ENCODE assay signal across 7 mouse cellular contexts in the genomic region with DNA sequence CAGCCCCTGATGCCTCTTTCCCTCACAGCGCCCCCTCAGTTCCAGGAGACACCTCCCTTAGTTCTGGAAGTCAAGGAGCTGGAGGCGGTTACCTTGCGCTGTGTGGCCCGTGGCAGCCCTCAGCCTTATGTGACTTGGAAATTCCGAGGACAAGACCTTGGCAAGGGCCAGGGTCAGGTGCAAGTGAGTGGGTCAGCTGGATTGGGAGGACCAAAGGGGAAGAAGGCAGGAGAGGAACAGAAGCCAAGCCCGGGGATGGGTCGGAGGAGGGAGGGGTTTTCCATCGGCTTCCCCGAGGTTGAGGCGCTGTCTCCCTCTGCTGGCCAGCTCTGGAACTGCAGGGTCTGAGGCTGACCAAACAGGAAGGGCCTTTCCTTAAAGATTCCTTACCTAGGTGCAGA. TPM values are rescaled to one million over a fixed set of nuclear protein-coding genes. Genes with fewer than 3 reads are reported as not detected.
DNase-seq lines count a peak whose midpoint lies in the region; ATAC-seq and TF ChIP-seq lines count a peak whose summit lies in the region.

No protein-coding gene starts in this region.

- H3K27ac ChIP-seq in embryonic facial prominence, embryonic 12.5 days, result no peak overlapping the region
- H3K27ac ChIP-seq in kidney, adult 2 months (ENCODE audit: insufficient read depth, low read depth, low read length), result no peak overlapping the region
- no peak overlapping the region for H3K27ac ChIP-seq in limb, embryonic 12.5 days
- no peak overlapping the region for H3K27ac ChIP-seq in midbrain, embryonic 14.5 days (replicated peaks; ENCODE audit: low read depth, low read length)

- 13% methylated on average over 10 of the region's 10 CpGs for WGBS in embryonic facial prominence, embryonic 12.5 days
- WGBS in kidney, adult 2 months, result 7% methylated on average over 10 of the region's 10 CpGs
- WGBS in limb, embryonic 12.5 days, result 13% methylated on average over 10 of the region's 10 CpGs
- 12% methylated on average over 10 of the region's 10 CpGs for WGBS in midbrain, embryonic 14.5 days

- peaks cover 54% of the 10 kb centered on the region for H3K36me3 ChIP-seq in embryonic facial prominence, embryonic 12.5 days
- no peaks in the 10 kb centered on the region for H3K36me3 ChIP-seq in kidney, adult 2 months (ENCODE audit: control insufficient read depth, insufficient read depth, low read length)
- H3K36me3 ChIP-seq in limb, embryonic 12.5 days, result peaks cover 81% of the 10 kb centered on the region
- H3K36me3 ChIP-seq in midbrain, embryonic 14.5 days (ENCODE audit: control insufficient read depth, insufficient read depth, low read length), result peaks cover 57% of the 10 kb centered on the region

- no peaks in the 10 kb centered on the region for H3K9me3 ChIP-seq in embryonic facial prominence, embryonic 12.5 days
- no peaks in the 10 kb centered on the region for H3K9me3 ChIP-seq in limb, embryonic 12.5 days
- no peaks in the 10 kb centered on the region for H3K9me3 ChIP-seq in midbrain, embryonic 14.5 days (ENCODE audit: control insufficient read depth, low read length)

- DNase-seq in adrenal gland, postnatal 10 days, result peak; percentile 95
- peak; percentile 92 for DNase-seq in heart, adult 8-10 months (ENCODE audit: low spot score)
- DNase-seq in kidney, adult 2 months, result peak; percentile 88
- DNase-seq in midbrain, embryonic 14.5 days, result peak; percentile 90
- DNase-seq in spleen, adult 12 weeks (ENCODE audit: low spot score), result peak; percentile 60

- H3K4me3 ChIP-seq in embryonic facial prominence, embryonic 12.5 days, result peak overlapping the region; percentile 20; the same call in 1 of the 2 replicates
- peak overlapping the region; percentile 38 for H3K4me3 ChIP-seq in kidney, adult 2 months (ENCODE audit: insufficient read depth, low read depth, low read length)
- peak overlapping the region; percentile 22; the same call in 1 of the 2 replicates for H3K4me3 ChIP-seq in limb, embryonic 12.5 days (replicated peaks)
- no peak overlapping the region for H3K4me3 ChIP-seq in midbrain, embryonic 14.5 days (replicated peaks; ENCODE audit: low read depth, low read length)

- 0 out of 2 replicates have a peak, but pooled peaks have one; percentile 18 for ATAC-seq in embryonic facial prominence, embryonic 12.5 days (ENCODE audit: insufficient number of reproducible peaks, insufficient read depth, low FRiP score, low TSS enrichment)
- ATAC-seq in limb, embryonic 12.5 days (ENCODE audit: insufficient number of reproducible peaks, insufficient read depth, low FRiP score, low TSS enrichment, low read depth), result peak; percentile 21; the same call in 1 of the 2 replicates
- ATAC-seq in midbrain, embryonic 14.5 days (ENCODE audit: low FRiP score, low TSS enrichment), result peak; percentile 47

- H3K27me3 ChIP-seq in embryonic facial prominence, embryonic 12.5 days, result no peaks in the 10 kb centered on the region
- no peaks in the 10 kb centered on the region for H3K27me3 ChIP-seq in kidney, adult 2 months (replicated peaks; ENCODE audit: control insufficient read depth, insufficient read depth, low read length)
- no peaks in the 10 kb centered on the region for H3K27me3 ChIP-seq in limb, embryonic 12.5 days
- H3K27me3 ChIP-seq in midbrain, embryonic 14.5 days (ENCODE audit: control insufficient read depth, insufficient read depth, low read length), result no peaks in the 10 kb centered on the region

- TF ChIP-seq CTCF in kidney, adult 2 months (conservative IDR thresholded peaks at IDR 0.05; ENCODE audit: insufficient read depth, insufficient read length, low read depth, low read length), result peak; percentile 95

- peak overlapping the region; percentile 36; the same call in 1 of the 2 replicates for H3K4me2 ChIP-seq in embryonic facial prominence, embryonic 12.5 days (replicated peaks)
- peak overlapping the region; percentile 49 for H3K4me2 ChIP-seq in limb, embryonic 12.5 days
- peak overlapping the region; percentile 42 for H3K4me2 ChIP-seq in midbrain, embryonic 14.5 days (ENCODE audit: low read length)

- peaks cover 25% of the 10 kb centered on the region for H3K4me1 ChIP-seq in embryonic facial prominence, embryonic 12.5 days
- no peaks in the 10 kb centered on the region for H3K4me1 ChIP-seq in kidney, adult 2 months (ENCODE audit: control insufficient read depth, insufficient read depth, low read length)
- H3K4me1 ChIP-seq in limb, embryonic 12.5 days (replicated peaks), result peaks cover 22% of the 10 kb centered on the region
- peaks cover 37% of the 10 kb centered on the region for H3K4me1 ChIP-seq in midbrain, embryonic 14.5 days (ENCODE audit: control insufficient read depth, insufficient read depth, low read length)

- no peak overlapping the region for H3K9ac ChIP-seq in embryonic facial prominence, embryonic 12.5 days
- H3K9ac ChIP-seq in limb, embryonic 12.5 days (replicated peaks), result no peak overlapping the region
- no peak overlapping the region; the same call in 1 of the 2 replicates for H3K9ac ChIP-seq in midbrain, embryonic 14.5 days (replicated peaks; ENCODE audit: low read length)

- no peak for TF ChIP-seq POLR2A in kidney, adult 2 months (IDR thresholded peaks at IDR 0.05; ENCODE audit: low read depth, low read length)

RNA-seq across cellular contexts. Expression of gene Igsf9, which starts 8.7 kb away (rescaled TPM):
- 1 to 10 TPM; 2.5 to 4.8 TPM for total RNA-seq in adrenal gland, postnatal 10 days (2021)
- polyA plus RNA-seq in embryonic facial prominence, embryonic 12.5 days (2016; fragmentation: Nextera tagmentation; extraction: Ambion mirVana), result 79.5 and 84.3 TPM in 2 replicates
- total RNA-seq in heart, adult 8-10 months (2022), result under 1 TPM; 0.12 to 0.87 (median 0.78) TPM
- polyA plus RNA-seq in kidney, adult 2 months (2012; rRNA removed), result 15.4 and 20.7 TPM in 2 replicates
- polyA plus RNA-seq in limb, embryonic 12.5 days (2016; fragmentation: Nextera tagmentation; extraction: Ambion mirVana), result 69.7 and 70.5 TPM in 2 replicates
- 49.6 and 52.6 TPM in 2 replicates for polyA plus RNA-seq in midbrain, embryonic 14.5 days (2014; fragmentation: Nextera tagmentation; extraction: Ambion mirVana)

RNA-seq across cellular contexts. Expression of gene Tagln2, which starts 9.6 kb away (rescaled TPM):
- total RNA-seq in adrenal gland, postnatal 10 days (2021), result 100 to 1,000 TPM; 120 to 138 TPM
- 80.2 and 80.4 TPM in 2 replicates for polyA plus RNA-seq in embryonic facial prominence, embryonic 12.5 days (2016; fragmentation: Nextera tagmentation; extraction: Ambion mirVana)
- total RNA-seq in heart, adult 8-10 months (2022), result 10 to 100 TPM; 37.8 to 77.3 (median 50.1) TPM
- polyA plus RNA-seq in kidney, adult 2 months (2012; rRNA removed), result 202 and 286 TPM in 2 replicates
- polyA plus RNA-seq in limb, embryonic 12.5 days (2016; fragmentation: Nextera tagmentation; extraction: Ambion mirVana), result 66.4 and 74.9 TPM in 2 replicates
- polyA plus RNA-seq in midbrain, embryonic 14.5 days (2014; fragmentation: Nextera tagmentation; extraction: Ambion mirVana), result 25.7 and 43.5 TPM in 2 replicates

RNA-seq across cellular contexts. Expression of gene Slamf9, which starts 15.1 kb away (rescaled TPM):
- total RNA-seq in adrenal gland, postnatal 10 days (2021), result 1 to 10 TPM in 1 of 2 experiments, under 1 TPM in 1; 0.97 to 1.3 TPM
- polyA plus RNA-seq in embryonic facial prominence, embryonic 12.5 days (2016; fragmentation: Nextera tagmentation; extraction: Ambion mirVana), result 0.41 and 0.51 TPM in 2 replicates
- total RNA-seq in heart, adult 8-10 months (2022), result 1 to 10 TPM in 2 of 4 experiments, under 1 TPM in 2; 0.27 to 2.3 (median 1.1) TPM
- polyA plus RNA-seq in kidney, adult 2 months (2012; rRNA removed), result 19.2 and 20.2 TPM in 2 replicates
- polyA plus RNA-seq in limb, embryonic 12.5 days (2016; fragmentation: Nextera tagmentation; extraction: Ambion mirVana), result 0.21 TPM in 1 of 2 replicates, not detected in the other
- polyA plus RNA-seq in midbrain, embryonic 14.5 days (2014; fragmentation: Nextera tagmentation; extraction: Ambion mirVana), result 0.32 TPM in 1 of 2 replicates, not detected in the other

RNA-seq across cellular contexts. Expression of gene Cfap45, which starts 30.3 kb away (rescaled TPM):
- 1 to 10 TPM in 1 of 2 experiments, under 1 TPM in 1; 0.96 to 2.6 TPM for total RNA-seq in adrenal gland, postnatal 10 days (2021)
- 0.95 and 1.1 TPM in 2 replicates for polyA plus RNA-seq in embryonic facial prominence, embryonic 12.5 days (2016; fragmentation: Nextera tagmentation; extraction: Ambion mirVana)
- under 1 TPM; 0.19 to 0.98 (median 0.46) TPM for total RNA-seq in heart, adult 8-10 months (2022)
- 0.33 and 0.79 TPM in 2 replicates for polyA plus RNA-seq in kidney, adult 2 months (2012; rRNA removed)
- polyA plus RNA-seq in limb, embryonic 12.5 days (2016; fragmentation: Nextera tagmentation; extraction: Ambion mirVana), result 1.1 and 1.2 TPM in 2 replicates
- polyA plus RNA-seq in midbrain, embryonic 14.5 days (2014; fragmentation: Nextera tagmentation; extraction: Ambion mirVana), result 1.9 and 2.2 TPM in 2 replicates

Comparison
In these comparisons a context has a peak if more than half of its experiments do, and no peak if none do; other contexts are left out.
1. RNA of gene Slamf9, which starts 15.1 kb away (polyA plus RNA-seq): 19.2 to 20.2 TPM in kidney, adult 2 months; 0.41 to 0.51 TPM in embryonic facial prominence, embryonic 12.5 days, 0.21 TPM in limb, embryonic 12.5 days and 0.32 TPM in midbrain, embryonic 14.5 days; every median in the first group is over 10 times any median in the second.
2. Peak in every context shown above with its lines, with median percentiles within 50 percentile points of each other: DNase-seq, ATAC-seq and H3K4me2 ChIP-seq.